Mouse (Mus musculus): Measurements from ENCODE around the gene Ptpn6.

Ptpn6 gene

DNA sequence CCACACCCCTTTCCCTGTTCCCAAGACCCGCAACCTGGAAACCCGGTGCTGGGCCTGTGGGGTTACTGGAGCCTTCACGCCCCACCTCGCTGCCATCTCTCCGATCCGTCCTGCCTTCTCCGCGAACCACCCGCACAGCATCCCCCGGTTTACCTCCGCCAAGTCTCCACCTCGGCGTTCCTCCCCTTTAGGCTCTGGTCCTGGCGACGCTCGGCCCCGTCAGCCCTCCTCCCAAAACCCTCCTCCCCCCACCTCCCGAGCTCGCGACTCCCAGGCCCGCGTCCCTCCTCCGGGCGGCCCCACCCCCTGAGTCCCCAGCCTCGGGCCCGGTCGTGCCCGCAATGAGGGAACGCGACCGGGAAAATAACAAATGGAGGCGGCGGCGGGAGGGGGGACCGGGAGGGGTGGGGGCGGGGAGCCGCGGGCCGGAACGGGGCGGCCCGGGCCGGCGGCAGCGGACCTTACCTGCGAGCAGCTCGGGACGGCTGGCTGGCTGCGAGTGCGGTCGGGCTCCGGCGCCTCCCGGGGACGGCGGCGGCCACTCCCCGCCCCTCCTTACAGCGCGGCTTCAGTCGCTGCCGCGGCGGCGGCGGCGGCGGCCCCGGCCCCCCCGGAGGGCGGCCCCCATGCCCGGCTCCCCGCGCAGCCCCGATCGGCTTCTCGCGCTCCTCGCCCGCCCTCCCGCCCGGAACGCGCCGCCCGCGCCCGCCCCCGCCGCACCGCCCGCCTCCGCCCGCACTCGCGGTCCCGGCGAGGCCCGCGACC, 17.5 kb upstream of the Ptpn6 start, which contains the start of the genes Gm45234 and Atn1:
Gene Gm45234, minus strand, starts transcription at position 191 of the 765 bp plus-strand sequence.
Gene Atn1, minus strand, starts transcription at position 694 of the 765 bp plus-strand sequence.
- peak; percentile 78 for DNase-seq (ENCODE audit: low spot score)

DNA sequence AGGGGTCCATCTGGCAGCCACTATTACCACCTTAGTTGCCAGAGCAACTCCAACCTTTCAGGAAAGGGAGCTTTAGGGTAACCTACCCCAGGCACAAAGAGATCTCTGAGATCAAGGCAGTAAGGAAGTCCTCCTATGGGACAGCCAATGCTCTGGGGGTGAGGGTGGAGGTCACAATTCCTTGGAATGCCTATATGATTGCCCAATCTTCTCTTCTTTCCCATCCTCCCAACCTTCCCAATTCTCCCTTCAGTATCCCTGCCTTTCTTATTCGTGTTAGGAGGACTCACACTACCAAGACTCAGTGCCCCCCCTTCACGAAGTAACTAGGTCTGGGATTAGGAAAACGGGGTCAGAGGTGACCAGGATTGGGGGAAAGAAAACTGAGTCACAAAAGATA, 16.8 kb upstream of the Ptpn6 start:
- DNase-seq (ENCODE audit: low spot score): no peak

DNA sequence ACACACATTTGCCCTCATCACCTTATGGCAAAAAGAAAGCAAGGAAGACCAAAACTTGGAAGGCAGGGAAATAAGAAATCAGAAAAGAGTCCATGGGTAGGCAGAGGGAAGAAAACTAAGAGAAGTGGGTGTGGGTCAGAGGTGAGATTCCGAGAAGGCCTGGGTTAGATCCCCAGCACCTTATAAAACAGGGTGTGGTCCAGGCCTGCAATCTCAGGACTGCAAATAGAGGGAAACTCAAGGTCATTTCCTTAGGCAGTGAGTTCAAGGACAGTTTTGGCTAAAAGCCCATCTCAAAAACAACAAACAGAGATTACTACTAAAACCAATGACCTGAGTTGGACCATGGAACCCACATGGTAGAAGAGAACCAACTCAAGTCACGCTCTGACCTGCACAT, 15.3 kb upstream of the Ptpn6 start:
- DNase-seq (ENCODE audit: low spot score): no peak

DNA sequence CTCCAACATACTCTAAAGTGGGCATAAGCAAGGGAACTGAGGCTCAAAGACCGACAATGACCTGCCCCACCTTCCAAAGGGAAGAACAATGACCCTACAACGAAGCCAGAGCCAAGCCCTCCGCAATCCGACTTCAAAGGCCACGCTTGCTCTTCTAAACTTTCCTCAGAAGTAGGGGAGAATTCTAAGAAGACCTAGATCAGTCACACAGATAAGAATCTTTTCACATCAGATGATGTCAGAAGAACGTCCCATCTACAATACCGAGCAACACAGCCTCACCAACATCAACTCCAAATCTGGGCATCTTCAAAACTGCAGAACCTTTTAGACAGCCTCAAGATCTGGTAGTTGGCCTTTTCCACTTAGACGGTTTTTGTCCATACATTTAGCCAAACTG, 11.9 kb upstream of the Ptpn6 start:
- DNase-seq (ENCODE audit: low spot score): no peak

DNA sequence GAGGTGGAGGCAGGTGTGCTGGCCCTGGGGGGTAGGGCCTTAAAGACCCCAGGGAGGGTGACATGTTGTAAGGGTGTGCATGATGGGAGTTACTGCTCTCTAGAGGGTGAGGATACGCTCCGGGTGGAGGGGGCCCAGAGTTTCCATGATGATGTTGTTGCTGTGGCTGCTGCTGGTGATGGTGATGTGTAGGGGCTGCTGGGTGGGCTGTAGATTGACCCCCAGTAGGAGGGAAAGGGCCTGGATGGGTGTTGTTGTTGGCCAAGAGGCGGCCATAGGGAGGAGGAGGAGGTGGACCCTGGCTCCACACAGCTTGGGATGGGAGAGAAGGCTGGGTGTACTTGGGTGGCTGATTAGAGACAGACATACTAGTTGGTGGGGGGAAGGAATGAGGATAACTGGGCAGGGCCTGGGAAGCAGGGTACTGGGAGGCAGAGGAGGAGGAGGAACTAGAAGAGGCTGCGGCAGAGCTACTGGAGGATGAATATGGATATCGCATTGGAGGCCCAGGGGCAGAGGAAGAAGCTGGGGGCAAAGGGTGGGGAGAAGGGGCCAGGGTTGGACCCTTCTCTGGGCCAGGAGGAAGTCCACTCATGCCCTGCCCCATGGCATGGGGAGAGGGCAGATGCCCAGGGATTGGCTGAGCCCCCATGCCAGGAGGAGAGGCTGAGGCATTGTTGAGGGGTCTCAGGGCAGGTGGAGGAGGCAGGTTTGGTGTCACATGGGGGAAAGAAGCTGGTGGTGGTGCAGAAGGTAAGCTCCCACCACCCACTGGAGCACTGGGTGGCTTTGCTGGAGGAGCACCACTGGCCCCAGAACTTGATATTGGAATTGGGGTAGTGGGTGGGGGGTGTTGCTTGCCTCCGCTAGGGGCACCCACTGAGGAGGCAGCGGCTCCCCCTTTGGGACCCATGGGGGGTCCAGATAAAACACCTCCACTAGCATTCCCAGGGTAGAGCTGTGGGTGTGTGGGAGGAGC, 8.4 kb upstream of the Ptpn6 start:
- no peak for DNase-seq (ENCODE audit: low spot score)

DNA sequence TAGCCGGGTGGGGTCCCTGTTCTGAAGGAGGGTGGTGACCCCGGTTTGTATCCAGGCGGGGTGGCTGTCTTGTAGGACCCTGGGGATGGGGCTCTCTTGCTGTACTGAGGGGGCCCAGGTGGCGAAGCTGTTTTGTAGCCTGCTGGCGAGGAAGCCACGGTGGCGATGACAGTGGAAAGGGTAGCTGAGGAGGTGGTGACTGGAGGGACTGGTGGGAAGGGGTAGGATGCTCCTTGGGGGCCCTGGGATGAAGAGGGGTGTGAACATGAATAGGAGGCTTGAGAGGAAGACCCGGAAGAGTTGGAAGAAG, 7.7 kb upstream of the Ptpn6 start:
- DNase-seq (ENCODE audit: low spot score): no peak

DNA sequence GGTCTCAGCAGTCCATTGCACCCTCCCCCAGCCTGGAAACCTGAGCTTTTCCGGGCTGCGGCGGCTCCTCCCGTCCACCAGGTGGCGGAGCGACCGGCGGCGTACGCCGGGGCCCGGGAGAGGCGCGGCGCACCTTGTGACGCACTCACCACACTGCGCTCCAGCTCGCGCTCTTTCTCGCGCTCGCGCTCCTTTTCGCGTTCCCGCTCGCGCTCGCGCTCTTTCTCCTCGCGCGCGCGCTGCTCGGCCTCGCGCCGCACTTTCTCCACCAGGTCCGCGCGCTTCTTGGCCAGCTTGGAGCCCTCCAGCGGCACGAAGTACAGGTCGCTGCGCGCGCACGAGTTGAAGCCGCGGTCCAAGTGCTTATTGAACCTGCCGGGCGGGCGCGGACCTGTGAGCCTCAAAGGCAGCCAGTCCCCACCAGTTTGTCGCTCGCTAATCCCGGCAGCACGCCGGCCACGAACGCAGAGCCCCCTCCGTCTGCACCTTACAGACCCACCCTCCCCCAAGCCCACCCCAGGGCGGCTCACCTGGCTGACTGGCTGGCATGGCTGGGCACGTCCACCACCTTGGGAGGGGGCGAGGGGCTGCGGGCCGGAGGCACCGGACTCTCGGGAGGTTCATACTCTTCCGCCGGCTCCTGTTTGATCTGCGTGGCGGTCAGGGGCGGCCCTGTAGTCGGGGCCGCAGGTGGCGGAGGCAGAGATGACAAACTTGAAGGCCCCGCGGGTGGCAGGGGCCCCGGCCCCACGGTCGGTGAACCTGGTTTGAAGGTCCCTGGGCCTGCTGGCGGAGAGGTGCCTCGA, 7.2 kb upstream of the Ptpn6 start:
- peak; percentile 95 for DNase-seq (ENCODE audit: low spot score)

DNA sequence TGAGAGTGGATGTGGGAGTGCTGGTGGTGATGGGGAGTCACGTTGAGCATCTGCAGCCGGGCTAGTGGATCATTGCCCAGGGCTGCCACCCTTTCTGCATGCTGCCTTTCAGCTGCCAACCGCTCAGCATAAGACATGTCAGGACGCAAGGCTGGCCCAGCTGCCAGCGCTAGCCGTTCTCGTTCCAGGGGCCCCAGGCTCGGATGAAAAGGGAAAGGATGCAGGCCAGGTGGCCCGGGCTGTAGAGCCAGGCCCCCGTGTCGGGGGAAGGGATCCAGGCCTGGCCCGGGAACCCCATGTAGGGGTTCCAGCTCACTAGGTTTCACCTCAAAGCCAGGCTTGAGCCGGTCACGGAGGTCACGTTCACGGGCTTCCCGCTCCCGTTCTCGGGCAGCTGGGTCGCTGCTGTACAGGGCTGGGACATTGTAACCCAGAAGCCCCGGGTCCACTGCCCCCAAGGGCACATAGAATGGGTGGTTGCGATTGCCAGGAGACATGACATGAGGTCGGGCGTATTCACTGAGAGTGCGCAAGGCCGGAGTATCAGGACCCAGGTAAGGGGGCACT, 6.3 kb upstream of the Ptpn6 start:
- no peak for DNase-seq (ENCODE audit: low spot score)

DNA sequence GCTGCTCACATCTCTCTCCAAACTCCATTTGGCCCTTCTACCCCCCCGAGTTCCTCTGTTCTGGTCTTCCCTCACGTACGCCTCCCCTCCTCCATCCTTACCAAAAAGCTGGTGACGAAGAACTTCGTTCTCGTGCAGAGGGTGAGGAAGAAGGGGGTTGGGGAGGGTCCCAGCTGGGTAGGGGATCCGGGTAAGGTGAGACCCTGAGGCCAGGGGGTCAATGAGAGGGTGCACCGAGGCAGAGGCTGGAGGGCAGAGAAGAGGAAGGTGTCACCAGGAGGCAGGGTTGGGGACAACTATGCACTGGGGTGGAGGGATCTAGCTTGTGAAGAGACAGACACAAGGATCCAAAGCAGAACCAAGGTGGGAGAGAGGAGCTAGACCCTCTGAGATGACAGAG, 5.1 kb upstream of the Ptpn6 start:
- no peak for DNase-seq (ENCODE audit: low spot score)

DNA sequence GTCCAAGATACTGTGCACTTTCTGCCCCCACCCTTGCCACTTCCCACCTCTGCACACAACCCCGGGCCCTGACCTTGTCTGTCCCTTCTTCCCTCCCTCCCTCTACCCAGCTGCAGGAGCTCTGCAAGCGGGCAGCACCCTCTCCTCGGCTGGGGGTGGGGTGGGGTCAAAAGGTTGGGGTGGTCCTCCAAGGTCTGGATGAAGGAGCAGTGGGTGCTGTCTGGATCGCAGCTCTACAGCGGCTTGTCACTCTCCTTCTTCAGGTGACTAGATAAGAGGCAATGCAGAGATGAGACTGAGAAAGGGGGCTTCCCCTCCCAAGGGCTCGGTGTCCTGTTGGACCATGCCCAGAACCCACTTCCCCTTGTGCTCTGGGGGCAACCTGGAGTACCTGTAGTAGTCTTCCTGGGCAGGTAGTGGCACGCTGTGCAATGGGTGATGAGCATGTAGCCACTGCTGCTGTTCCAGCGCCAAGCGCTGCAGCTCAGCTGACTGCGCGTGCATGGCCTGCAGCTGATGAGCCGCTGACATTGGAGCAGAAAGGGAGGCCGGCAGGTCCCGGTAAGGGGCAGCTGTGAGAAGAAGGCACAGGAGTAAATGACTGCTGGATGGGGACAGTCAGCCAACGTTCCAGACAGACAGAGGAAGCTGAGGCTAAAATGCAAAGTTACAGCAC, 4.5 kb upstream of the Ptpn6 start:
- no peak for DNase-seq (ENCODE audit: low spot score)

DNA sequence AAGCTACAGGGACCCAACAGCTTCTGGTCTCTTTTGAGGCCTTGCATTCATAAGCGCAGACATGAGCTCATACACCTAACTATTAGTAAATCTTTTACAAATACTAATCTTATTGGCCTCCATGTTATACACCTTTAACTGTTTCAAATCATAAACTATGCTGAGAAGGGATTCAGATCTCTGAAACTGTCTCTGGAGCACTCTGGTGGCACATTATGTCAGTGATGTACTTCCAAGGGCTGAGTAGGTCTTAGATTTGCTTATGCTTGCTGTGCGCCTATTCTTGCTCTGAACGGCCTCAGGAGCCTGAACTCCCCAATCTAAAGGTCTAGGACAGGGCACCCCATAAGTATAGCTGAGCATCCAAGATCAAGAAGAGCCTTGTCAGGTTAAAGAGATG, 3.3 kb upstream of the Ptpn6 start:
- DNase-seq (ENCODE audit: low spot score): no peak

DNA sequence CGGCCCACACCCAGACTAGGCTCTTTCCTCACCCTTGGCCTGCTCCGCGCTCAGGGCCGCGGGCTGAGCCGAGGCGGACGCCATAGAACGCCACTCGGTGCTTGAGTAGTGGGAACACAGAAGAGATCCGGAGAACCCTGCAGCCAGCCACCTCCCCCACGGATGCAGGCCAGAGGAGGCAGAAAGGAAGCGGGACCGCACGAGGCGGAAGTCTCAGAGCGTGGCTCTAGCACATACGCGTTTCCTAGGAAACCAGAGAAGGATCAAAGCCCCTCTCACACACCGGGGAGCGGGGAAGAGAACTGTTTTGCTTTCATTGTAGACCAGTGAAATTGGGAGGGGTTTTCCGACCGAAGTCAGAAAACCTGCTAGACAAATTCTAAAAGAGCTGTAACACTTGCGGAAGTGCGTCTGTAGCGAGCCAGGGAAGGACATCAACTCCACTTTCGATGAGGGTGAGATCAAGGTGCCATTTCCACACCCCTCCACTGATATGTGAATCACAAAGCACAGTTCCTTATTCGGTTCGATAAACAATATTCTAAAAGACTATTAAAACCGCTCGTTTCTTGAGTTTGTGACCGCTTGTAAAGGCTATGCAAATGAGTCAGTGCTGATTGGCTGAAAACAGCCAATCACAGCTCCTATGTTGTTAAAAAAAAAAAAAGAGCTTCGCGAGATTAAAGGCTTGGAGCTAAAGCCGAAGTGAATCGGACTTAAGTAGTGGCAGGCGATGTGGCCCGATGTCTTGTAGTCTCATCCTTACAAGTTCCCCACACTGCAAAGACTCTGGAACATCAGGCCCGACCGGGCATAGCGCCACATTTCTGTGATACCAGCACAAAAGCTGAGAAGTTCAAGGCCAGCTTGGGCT, 2.6 kb upstream of the Ptpn6 start, which contains the start of gene Grcc10:
Gene Grcc10, minus strand, starts transcription at position 487 of the 874 bp plus-strand sequence.
- DNase-seq (ENCODE audit: low spot score): peak; percentile 84

DNA sequence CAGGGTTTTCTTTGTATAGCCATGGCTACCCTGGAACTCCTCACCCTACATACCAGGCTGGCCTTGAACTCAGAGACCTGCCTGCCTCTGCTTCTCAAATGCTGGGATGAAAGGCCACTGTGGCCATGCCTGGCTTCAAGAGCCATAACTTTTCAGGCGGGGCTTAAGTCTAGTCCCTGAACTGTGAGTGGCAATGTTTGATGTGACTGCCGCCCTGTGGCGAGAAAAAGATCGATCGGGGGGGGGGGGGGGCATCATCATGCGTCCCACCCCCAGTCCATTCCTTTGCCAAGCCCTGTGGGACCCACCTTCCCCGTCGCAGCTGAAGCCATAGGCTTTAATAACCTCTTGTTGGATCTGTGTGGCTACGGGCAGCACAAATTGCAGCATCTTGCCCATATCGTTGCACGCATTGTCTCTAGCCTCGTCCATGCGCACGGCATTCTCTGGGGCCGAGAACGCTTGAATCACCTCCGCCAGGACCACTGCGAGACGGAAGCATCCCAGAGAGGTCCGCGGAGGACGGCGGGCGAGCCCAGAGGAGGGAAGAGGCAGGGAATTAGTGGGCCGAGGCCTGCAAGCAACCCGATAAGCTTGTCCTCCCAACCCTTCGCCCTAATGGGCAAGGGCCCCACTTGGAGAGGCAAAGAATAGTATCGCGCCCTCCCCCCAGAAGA, 1.8 kb upstream of the Ptpn6 start:
- no peak for DNase-seq (ENCODE audit: low spot score)

DNA sequence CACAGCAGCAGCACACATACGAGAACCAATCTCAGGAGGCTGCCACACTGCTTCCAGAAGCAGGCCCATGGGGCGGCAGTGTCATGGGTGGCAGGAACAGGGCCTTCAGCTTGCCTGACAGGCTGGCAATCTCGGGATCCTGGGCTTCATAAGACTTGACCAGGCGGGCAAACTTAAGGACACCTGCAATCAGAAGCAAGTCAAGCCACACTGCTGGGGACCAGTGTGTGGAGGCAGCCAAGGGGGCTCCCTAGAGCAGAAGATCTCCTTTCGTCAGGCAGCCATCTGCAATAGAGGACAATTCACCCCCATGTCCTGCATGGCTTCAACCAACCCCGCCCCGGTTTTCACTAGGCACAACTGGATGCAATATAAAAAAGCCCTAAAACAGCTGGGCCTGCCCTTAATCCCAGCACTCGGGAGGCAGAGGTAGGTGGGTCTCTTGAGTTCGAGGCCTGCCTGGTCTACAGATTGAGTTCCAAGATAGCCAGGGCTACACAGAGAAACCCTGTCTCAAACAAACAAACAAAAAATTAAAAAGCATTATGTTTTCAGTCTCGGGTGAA, 800 bp upstream of the Ptpn6 start:
- DNase-seq (ENCODE audit: low spot score): no peak

DNA sequence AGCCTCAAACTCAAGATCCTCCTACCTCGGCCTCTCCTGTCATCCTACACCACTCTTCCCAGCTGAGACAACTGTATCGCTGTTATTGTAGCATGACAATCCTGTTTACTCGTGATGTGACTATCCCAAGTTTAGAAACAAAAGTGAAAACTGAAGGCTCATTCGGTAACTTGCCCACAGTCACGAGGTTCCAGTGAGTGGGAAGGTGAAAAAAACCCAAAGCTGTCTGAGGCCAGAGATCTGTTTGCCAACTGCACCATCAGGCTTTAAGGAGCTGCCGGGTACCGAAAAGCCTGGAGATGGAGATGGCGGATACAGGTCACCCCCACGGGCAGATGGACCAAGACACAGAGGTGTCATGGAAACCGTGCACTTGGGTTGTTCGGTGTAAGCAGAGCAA, 1.5 kb downstream of the Ptpn6 start:
- DNase-seq (ENCODE audit: low spot score): no peak

DNA sequence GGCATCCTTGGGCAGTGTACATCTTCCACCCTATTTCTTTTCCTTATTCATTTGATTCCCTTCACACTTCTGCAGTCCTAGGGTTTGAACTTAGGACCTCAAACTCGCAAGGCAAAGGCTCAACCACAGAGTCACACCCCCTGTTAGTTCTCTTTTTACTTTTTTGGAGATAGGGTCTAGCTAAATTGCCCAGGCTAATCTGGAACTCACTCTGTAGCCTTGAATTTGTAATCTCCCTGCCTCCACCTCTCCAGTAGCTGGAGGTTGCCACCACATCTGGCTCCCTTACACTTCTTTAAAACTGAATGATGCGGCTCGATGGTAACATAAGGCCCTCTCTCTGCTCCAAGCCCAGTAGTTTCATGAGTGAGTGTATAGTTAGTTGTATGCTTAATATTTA, 4.1 kb downstream of the Ptpn6 start:
- no peak for DNase-seq (ENCODE audit: low spot score)

DNA sequence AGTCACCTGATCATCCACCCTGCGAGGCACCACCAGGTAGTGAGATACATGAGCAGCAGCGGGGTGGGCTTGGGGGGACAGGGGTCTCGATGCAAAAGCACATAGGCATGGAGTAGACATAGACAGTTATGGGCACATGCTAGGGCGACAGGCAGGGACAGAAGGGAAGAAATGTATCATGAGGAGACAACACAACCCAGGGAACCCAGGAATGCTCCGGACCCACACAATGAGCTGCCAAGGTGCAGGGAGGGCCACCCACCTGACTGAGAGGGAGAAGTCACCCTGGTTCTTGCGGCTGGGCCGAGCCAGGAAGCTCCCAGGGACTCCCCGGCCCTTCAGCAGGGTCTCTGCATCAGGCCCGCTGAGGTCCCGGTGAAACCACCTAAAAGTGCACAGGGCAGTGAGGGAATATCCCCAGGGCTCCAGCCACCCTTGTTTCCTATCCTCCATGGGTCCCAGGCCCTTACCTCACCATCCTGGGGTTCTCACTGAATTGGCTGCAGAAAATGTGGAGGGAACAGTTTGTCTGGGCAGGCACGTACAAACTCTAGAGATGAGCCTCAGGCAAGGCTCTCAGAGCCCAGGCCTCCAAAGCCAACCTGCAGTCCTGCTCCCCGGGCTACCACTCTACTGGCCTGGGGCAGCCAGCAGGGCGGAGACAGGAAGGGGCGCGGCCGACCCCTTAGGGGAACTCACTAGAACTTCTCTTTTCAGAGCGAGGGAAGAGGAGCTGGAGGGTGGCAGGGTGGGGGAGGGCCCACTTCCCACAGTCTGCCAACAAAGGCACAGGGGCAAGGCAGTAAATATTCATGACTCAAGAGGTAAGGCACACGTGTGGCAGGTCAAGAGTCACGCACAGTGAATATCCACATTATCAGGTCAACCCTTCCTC, 5.8 kb downstream of the Ptpn6 start:
- DNase-seq (ENCODE audit: low spot score): no peak

DNA sequence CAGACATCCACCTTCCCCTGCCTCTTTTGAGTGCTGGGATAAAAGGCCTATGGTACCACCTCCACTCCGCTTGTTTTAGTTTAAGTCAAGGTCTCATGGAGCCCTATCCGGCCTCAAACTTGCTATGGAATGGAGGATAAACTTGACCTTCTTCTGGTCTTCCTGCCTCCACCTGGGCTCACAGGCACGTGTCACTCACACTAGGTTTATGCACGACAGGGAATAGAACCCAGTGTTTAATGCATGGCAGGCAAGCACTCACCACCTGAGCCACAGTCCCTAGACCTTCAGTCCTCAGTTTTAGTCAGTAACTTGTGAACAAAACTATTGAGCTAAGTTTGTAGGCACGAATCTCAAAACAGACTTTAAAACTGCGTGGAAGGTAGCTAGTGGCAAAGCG, 7.5 kb downstream of the Ptpn6 start:
- DNase-seq (ENCODE audit: low spot score): no peak

All from ovary, postnatal 36 days (tissue).